Mouse (Mus musculus): ENCODE measurements at regions not wholly inside any gene's neighbourhood (a gene's known extent, or its start where the extent isn't known, plus 50 kb on each side); places are given as distances from the start of the nearest gene placed in this dataset.
"Not testable (repeated sequence)": the region's sequence is repeated elsewhere in the genome, so short reads cannot be mapped to it uniquely, and the experiment has no call there.

- peak; percentile 69 for DNase-seq
These were observed 68.3 kb downstream of the Hsp90b1 start for GRCm38 (mm10) chr10:86636953-86637376.

- not testable (repeated sequence) for DNase-seq
These were observed 68.8 kb downstream of the Hsp90b1 start for GRCm38 (mm10) chr10:86636515-86636914.

GRCm38 (mm10) chr10:86626734-86627133 is 78.6 kb downstream of the Hsp90b1 start:
- DNase-seq = not testable (repeated sequence)

- DNase-seq = not testable (repeated sequence)
These were observed 87.2 kb downstream of the Hsp90b1 start for GRCm38 (mm10) chr10:86617958-86618664.

- DNase-seq = not testable (repeated sequence)
These were observed 93.0 kb downstream of the Hsp90b1 start for GRCm38 (mm10) chr10:86612341-86612740.

- peak; percentile 2 for DNase-seq
These were observed 95.3 kb downstream of the Hsp90b1 start for GRCm38 (mm10) chr10:86610027-86610426.

GRCm38 (mm10) chr10:86600843-86601242 is 102.1 kb upstream of the Syn3 start:
- not testable (repeated sequence) for DNase-seq

- DNase-seq = not testable (repeated sequence)
These were observed 101.3 kb upstream of the Syn3 start for GRCm38 (mm10) chr10:86599991-86600390.

GRCm38 (mm10) chr10:86590211-86590610 is 91.5 kb upstream of the Syn3 start:
- DNase-seq = not testable (repeated sequence)

- DNase-seq = not testable (repeated sequence)
These were observed 68.2 kb upstream of the Syn3 start for GRCm38 (mm10) chr10:86566875-86567274.

GRCm38 (mm10) chr10:86555843-86556242 is 57.1 kb upstream of the Syn3 start:
- no peak for DNase-seq
